Mouse (Mus musculus) brain, embryonic 18.5 days (tissue): ENCODE results near the gene Myo16.

ENCODE experiments used
- DNase-seq: peaks from one replicate; pipeline ENCODE4 v3.0.0-alpha.2; 2012; ENCODE audit warnings: low read depth, low spot score

Myo16 gene

DNA sequence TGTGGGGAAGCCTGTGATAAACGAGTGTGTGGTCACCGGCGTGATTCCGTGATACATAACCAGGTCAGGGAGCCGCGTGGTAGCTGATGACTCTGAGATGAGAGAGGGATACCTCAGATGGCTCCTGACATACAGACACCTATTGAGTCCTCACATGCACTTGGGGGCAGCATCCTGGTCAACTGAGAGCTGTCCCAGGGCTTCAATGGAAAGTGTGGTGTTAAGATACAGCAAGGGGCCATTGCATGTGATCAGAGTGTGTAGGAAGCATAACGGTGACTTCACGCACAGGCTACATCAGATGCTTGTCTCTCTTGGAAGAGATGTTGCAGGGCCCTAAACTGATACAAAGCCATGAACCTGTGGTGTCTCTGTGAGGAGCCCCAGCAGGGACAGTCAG, 260.2 kb downstream of the Myo16 start:
- DNase-seq = no peak

DNA sequence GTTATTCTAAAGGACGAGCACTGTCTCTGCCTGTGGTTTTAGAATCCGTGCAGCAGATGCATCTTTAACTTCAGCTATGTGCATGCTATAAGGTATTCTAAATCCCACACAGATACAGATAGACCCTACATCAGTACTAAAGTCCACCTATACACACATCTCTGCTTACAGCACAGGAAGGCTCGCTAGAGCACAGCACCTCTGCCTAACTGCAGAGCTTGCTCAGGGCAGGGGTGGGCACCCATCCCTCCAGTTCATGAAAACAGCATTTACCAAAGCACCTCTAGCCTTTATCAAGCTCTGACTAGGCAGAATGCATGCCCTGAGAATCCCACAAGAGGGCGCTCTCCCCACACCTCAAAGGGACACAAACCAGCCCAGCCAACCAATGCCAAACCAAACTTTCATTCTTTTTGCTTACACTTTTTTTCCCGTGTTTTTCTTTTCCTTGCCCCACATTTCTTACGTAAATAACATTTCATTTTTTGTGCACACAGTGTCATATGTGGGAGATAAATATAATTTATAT, 261.0 kb downstream of the Myo16 start:
- DNase-seq = peak; percentile 61

DNA sequence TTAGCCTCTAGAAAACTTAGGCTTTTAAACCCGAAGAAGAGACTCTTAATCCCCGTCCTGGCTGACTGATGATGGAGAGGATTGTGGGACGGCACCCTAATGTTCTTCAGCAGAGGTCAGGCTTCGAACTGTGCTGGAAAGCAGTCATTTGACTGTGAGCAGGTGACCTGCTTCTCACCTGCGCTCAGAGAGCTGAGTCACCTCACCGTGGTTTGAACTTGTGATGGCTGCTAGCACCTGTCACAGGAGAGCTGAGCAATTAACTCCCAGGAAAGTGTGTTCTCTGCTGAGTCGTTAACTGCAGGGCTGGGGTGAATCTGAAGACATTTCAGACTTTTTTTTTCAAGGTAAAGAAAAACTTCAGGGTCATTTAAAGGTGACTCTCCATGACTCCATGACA, 261.6 kb downstream of the Myo16 start:
- no peak for DNase-seq

DNA sequence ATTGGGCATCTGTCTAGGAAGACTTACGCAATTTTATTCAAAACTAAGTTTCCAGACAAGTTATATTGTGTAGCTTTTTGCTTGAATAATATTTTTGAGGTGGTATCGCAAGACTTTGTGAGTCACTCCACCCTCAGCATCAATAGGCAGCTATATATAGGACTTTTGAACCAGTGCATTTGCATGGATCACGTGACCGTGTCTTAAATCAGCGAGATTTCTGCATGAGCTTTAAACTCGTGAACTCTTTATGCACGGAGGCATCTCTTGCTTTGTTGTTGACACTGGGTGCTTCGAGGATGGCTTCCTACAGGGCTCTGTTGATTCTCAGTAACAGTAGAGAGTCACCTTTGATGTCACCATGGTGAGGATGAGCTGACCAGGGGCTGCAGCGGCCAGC, 262.2 kb downstream of the Myo16 start:
- no peak for DNase-seq

DNA sequence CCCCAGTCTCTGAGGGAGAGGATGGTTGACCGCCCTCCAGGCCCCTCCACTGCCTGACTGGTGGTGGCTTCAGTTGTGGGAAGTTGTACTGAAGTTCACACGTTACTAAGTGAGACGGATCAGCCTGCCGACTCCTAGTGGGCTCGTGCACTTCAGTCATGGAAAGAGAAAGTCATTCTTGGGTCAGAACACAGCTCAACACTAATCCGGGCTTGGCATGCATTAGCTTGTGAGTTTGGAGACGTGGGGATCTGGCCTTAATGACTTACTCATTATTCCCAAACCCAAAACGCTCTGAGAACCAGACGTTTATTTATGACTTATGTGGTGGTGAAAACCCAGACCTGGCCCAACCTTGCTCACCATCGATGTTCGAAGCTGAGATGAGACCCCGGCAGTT, 263.1 kb downstream of the Myo16 start:
- no peak for DNase-seq

DNA sequence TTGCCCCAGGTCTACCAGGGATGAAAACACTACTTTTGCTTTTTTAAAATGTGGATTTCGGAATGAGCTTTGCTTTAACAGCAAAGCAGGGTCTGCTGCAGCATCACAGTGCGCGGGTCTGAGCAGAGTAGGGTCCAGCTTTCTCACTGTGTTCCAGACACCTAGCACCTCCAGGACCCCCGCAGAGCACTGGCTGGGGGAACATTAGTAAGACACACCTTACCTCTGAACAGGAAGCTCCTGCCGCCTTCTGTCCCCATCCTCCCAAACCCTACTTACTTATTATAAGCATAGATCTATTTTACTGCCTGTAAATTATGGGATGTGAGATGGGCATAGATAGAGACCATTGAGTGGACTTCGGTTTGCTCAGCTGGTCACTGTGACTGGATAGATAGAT, 263.6 kb downstream of the Myo16 start:
- DNase-seq = no peak

DNA sequence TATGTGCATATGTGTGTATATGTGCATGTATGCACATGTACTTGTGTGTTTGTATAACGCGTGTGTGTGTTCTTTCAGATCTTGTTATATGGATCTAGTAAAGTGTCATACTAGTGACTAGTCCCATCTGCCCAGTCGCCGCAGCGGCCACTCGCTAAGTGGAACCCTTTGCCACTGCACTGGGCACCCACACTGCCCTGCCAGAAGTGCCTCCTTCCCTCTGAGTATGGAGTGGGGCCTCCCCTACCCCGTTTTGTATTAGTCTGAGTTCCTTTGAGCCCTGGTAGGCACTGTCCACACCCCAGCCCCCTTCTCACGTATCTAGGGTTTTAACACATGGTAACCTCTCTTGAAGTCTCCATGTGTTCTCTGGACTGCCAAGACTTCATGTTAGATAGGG, 264.3 kb downstream of the Myo16 start:
- no peak for DNase-seq

DNA sequence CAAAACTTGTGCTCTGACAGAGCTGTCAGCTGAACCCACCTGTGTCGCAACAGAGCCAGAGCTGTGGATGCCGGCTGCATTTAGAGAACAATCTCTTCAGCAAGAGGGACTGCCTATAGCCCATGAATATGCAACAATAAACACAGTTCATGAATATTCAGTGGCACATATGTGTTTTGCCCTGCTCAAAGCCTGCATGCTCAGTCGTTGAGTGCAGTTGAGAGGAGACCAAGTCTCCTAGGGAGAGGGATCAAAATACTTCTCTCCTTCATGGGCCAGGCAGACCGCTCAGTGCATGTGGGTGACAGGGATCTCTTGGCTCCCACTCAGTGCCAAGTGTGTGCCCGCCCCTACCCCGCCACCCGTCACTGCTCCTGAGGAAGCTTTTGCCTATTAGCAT, 265.3 kb downstream of the Myo16 start:
- DNase-seq = no peak

DNA sequence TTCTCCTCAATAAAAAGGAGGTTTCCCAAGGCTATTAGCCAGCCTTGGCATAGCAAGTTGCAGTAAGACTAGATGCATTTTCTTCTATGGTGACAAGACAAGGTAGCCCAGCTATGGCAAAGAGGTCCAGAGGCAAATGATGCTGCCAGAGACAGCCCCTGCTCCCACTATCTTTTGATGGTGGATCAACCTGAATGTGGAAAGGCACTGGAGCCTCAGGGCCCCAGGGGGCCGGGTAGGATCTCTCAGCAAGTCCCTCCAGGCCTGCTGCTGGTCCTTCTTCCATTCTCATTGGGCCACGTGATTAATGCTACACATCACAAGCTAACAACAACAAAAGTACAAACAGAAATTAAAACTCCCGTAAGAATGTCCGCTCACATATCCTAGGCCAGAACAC, 266.0 kb downstream of the Myo16 start:
- DNase-seq = no peak

DNA sequence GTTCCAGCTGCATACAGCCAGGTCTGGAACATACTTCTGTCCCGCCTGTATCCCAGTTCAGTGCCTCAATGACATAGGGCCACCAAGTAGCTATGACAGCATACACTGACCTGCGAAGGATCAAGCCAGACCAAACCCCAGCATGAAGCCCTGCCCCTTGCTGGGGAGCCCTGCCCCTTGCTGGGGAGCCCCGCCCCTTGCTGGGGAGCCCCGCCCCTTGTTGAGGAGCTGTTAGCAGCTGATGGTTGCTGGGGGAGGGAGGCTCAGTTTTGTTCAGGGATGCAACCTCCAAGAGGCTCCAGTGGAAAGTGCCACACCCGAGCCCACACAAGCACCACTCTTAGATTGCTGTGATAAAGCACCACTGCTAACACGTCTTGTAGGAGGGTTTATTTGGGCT, 266.8 kb downstream of the Myo16 start:
- DNase-seq = no peak

DNA sequence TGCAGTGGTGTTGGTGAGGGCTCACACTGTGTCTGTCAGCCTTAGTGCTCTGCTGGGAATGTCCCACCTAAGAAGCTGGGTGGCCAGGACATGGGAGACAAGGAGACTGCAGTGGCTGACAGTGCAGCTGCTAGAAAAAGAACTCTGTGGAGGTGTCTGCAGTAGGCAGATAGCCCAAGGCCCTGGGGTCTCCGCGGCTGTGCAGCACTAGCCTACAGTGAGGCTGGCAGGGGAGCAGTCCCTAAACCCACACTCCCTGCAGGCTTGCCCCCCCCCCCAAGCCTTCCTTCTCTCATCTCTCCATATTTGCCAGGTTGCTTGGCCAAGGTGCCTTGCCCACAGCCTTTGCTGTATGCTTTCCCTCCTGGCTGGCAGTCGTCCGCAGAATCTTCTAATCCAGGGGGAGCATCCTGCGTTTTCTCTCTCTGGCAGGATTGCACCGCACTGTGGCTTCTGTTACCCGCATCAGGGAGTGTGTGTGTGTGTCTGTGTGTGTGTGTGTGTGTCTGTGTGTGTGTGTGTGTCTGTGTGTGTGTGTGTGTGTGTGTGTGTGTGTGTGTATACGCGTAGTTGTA, 267.9 kb downstream of the Myo16 start:
- DNase-seq = no peak

DNA sequence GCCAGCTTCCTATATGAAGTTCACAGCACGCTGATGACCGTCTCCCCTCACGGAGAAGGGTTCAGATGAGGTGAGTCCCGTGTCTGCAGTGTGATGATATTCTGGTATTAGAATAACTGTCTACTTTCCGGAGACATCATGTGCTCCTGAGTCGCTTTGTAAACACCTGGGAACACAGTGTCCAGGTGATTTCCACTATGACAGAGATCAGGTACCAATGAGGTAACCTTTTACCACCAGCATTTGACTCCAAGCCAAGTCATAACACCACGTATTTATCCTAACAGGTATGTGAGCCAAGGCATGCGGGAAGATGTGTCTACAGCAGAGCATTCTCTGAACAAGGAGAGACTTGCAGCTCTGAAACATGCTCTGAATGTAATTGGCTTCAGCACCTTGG, 281.8 kb downstream of the Myo16 start:
- DNase-seq = no peak

DNA sequence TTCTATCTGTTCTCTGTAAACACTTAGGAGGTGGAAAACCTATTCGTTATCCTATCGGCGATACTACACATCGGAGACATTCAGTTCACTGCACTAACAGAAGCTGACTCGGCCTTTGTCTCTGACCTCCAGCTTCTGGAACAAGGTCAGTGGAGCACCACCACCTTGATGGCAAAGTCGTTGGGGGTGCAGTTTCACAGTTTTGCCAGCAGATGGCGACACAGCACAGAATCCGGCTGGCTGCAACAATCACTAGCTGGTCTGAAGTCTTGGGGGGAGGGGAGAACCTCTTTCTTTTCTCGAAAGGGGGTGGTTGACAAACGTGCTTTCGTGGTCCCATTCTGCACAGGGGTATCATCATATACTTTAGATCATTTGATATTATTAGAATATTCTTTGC, 285.1 kb downstream of the Myo16 start:
- peak; percentile 39 for DNase-seq

DNA sequence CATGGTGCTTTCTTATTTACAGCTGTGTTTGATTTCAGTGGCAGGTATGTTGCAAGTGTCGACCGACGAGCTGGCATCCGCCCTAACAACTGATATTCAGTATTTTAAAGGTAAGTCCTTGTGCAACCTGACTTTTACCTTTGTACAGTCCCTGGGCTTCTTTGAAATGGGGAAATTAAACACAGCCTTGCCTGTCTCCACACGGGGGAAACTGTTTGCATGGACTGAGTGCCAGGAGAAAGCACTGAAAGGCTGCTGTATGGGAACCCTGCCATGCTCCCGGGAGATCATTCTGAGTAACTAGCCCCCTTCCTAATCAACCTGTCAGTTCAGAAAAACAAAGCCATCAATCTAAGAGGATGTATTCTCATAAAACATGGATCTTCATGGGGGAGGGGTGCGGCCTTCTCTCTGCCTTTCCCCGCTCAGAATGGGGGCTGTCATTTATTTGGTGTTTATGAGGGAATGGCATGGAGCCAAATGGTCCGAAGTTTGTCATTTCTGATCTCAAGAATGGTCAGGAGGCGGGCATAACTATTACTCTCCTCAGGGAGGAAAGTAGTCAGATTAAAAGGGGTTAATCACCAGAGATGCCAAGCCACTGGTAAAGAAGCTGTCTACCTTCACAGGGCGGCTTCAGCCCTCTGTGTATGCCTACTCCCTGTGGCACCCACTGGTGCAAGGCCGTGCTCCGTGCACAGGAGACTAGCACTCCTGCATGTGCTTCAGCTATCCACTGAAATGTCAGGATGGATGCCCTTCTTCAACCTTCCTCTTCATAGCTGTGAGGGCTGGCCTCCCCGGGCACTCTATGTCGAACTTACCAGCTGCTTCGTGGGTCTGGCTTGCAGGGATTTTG, 286.1 kb downstream of the Myo16 start:
- no peak for DNase-seq

DNA sequence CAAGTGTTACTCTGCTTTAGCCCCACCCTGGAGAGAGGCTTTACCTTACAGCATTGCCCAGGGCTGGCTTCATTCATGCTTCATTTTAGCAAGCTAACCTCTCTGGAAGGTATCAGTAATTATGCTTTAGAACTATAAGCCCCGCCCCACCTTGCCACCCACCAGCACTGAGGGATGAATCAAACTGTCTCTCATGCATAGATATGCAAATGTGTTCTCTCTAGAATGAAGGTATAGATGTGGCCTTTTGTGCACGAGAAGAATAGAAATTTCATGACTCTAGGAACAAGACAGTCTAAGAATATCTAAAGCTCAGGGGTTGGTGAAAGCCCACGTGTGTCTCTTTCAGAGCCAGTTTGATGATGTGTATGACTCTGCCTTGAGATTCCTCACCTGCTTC, 288.9 kb downstream of the Myo16 start:
- no peak for DNase-seq

DNA sequence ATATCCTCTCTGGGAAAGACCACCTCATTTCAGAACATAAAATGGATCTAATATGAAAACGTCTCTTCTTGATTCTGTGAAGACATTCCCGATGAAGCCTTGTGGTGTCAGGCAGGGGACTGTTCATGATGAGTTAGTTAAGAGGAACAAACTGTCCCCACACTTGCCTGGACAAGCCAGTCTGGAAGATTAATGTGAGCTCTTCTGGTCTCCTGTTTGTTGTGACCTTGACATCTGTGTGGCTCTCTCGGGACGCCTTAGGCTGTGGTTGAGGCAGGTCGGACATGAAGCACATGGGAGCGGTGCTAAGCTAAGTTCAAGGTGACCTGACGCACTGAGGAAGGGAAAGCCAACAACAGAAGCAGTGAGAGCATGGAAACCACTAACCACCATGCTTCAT, 291.3 kb downstream of the Myo16 start:
- no peak for DNase-seq

DNA sequence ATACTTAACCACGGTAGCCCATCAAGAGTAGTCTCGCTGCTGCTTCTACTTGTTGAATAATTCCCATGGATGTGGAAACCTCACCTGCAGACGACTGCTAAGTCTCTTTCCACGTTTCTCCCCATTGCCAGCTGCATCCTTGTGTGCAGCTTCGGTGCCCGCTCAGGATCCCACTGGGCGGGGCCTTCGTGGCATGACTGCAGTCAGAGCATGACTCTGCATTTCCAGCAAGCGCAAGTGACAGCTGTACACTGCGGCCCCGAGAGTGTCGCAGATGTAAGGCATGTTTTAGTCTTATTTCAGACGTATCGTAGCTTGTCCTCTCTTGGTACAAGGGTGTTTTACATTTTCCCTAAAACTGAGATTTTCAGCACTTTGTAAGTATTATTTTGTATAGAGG, 294.8 kb downstream of the Myo16 start:
- no peak for DNase-seq

DNA sequence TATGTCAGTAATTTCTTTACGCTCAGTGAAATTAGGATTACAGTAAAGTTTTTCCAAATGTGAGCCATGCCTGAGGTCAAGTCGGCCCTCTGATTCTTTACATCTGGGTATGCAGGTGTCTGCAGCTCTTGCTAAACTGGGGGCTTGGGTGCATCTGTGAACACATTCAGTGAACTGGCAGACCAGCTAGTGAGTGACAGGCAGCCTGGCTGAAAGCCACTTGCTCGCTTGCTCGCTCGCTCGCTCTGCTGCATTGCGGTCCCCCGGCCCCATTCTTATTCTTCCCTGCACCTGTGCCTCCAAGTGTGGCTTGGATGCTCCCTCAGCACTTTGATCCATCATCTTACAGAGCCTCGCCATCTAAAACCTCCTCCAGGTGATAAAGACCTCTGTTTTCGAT, 299.3 kb downstream of the Myo16 start:
- no peak for DNase-seq

DNA sequence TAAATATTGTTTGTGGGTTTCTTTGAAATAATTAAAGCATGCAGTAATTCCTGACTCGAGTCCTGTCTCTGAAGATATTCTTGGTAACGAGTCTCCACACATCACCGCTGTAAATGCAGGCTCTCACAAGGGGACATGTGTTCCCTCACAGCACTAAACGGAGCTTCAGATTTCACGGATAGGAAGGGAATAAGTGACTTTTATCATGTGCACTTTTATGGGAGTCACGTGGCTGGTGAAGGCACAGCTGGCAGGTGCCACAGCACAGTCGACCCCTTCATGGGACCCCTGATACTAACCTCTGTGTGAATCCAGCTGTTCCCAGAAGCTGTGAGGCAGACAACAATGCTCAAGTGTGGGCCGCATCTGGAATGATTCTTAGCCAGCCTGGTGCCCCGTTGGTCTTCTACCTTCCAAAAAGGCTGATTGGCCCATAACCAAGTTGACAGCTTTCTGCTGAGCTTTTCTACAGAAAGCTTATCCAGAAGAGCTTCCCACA, 304.5 kb downstream of the Myo16 start:
- no peak for DNase-seq

DNA sequence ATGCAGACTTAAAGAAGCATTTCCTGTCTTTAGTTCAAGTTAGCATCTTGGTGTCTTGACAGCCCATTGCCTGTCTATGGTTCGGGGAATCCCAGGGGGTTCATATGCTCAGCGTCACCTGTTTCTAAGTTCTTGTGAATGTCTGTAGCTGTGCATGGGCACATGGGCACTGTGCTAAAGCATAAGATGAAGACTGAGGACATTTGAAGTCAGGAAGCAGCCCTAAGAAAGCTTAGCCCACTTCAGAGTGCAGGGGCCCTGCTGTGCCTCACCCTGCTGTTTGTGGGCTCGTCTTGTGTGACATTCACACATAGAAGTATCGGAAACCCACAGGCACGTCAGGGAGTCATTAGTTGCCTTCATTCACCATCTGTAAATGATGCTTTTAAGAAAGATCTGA, 308.6 kb downstream of the Myo16 start:
- no peak for DNase-seq

DNA sequence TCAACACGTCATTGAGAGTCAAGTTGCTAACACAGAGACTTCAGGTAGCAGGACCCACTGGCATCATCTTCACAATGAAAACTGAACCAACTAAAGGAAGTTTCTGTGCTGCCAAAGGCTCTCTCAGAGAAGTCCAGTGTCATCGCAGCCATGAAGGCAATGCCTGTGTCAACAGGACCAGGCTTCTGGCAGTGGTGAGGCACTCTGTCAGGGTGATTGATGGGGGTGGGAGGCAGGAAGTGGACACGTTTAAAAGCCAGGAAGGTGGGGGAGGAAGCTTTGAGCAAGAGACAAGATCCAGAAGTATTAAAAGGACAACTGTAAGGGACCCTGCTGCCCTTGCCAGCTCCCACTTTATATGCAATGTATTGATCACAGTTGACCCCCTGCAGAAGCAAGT, 314.8 kb downstream of the Myo16 start:
- no peak for DNase-seq

DNA sequence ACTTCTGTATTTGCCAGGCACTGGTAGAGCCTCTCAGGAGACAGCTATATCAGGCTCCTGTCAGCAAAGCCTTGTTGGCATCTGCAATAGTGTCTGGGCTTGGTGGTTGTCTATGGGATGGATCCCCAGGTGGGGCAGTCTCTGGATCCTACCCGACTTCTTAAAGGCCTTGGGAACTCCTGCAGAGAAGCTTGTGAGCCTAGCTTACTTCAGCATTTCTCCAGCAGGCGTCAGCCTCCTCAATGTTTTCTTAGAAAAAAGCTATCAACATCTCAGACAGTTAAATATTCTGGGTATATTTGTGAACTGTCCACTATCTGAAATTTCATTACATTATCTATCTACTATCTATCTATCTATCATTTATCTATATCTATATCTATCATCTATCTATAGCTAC, 315.9 kb downstream of the Myo16 start:
- DNase-seq = no peak

DNA sequence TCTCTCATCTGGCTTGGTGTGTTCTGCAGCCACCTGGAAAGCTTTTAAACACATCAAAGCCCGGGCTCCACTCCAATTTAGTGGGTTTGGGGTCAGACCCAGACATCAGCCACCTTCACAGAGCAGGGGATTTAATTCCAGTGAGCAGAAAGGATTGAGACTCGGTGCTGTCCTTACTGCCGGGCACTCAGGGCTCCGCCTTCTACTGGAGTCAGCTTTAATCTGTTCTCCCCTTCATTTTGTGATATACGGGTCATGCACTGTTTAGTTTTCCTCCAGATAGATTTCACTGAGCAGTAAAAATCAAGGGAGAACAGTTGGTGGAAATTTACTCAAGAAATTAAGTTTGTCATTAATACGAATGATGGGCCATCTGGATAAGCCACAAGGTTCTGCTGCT, 316.6 kb downstream of the Myo16 start:
- DNase-seq = no peak
